Mouse (Mus musculus) midbrain, postnatal 0 days (tissue): ENCODE measurements around the gene Clec2l. TPM values are rescaled to one million over a fixed set of nuclear protein-coding genes. Genes with fewer than 3 reads are reported as not detected.

ENCODE experiments used
- ATAC-seq: fragments of 200-750 bp; cut with Nextera tagmentation; 2 replicates; pipeline ENCODE4 v1.8.0; 2017; ENCODE audit warnings: moderate number of reproducible peaks, mild to moderate bottlenecking, moderate TSS enrichment, moderate library complexity; ENCODE audit not compliant: low FRiP score
- DNase-seq: peaks from one replicate; pipeline ENCODE4 v3.0.0-alpha.2; 2015; ENCODE audit warnings: low spot score
- H3K27ac ChIP-seq: fragments of 300-500 bp; sonication (generic); 2 replicates; pipeline ENCODE4 v1.5.1; 2014; ENCODE audit warnings: low read depth, mild to moderate bottlenecking, low read length, mixed read lengths
- H3K27me3 ChIP-seq: fragments of 300-500 bp; sonication (generic); 2 replicates; pipeline ENCODE4 v1.6.1; 2014; ENCODE audit warnings: low read length, control low read depth, mixed read lengths; ENCODE audit not compliant: insufficient read depth
- H3K36me3 ChIP-seq: fragments of 300-500 bp; sonication (generic); 2 replicates; pipeline ENCODE4 v1.6.1; 2014; ENCODE audit warnings: low read length, control low read depth, mixed read lengths; ENCODE audit not compliant: insufficient read depth
- H3K4me1 ChIP-seq: fragments of 300-500 bp; sonication (generic); 2 replicates; pipeline ENCODE4 v1.6.1; 2014; ENCODE audit warnings: mild to moderate bottlenecking, control low read depth, antibody characterized with exemption, low read length, mixed read lengths; ENCODE audit not compliant: insufficient read depth
- H3K4me2 ChIP-seq: fragments of 300-500 bp; sonication (generic); 2 replicates; pipeline ENCODE4 v1.6.1; 2014; ENCODE audit warnings: low read depth, mild to moderate bottlenecking, low read length, mixed read lengths; ENCODE audit not compliant: poor library complexity, severe bottlenecking
- H3K4me3 ChIP-seq: fragments of 300-500 bp; sonication (generic); 2 replicates; pipeline ENCODE4 v1.5.1; 2014; ENCODE audit warnings: low read depth, mild to moderate bottlenecking, low read length, moderate library complexity
- H3K9ac ChIP-seq: fragments of 300-500 bp; sonication (generic); replicated peaks from 2 replicates; pipeline ENCODE4 v1.6.1; 2014; ENCODE audit warnings: mild to moderate bottlenecking, low read length, moderate library complexity, mixed read lengths; ENCODE audit not compliant: poor library complexity, severe bottlenecking
- H3K9me3 ChIP-seq: fragments of 300-500 bp; sonication (generic); 2 replicates; pipeline ENCODE4 v1.6.1; 2016; ENCODE audit warnings: low read length, control low read depth
- CTCF ChIP-seq: IDR thresholded peaks from 2 replicates; pipeline ENCODE4 v1.5.1; 2016; ENCODE audit warnings: antibody characterized with exemption, mild to moderate bottlenecking
- WGBS: fragments of 180-500 bp; shearing (Covaris S2); extraction: QIAGEN DNeasy Blood & Tissue Kit; methylation state at CpG from one replicate; pipeline ENCODE4 v1.1.7; 2014; 5-methylcytosine and 5-hydroxymethylcytosine counted together
- polyA plus RNA-seq: library from polyadenylated mRNA; unstranded; fragments of >200 nt; fragmentation: Nextera tagmentation; extraction: Ambion mirVana; gene quantifications from 2 replicates; pipeline ENCODE4 v1.2.1, GENCODE M21; 2015
- total RNA-seq: library from RNA; depleted of rRNA; stranded (reverse); fragments of >200 nt; gene quantifications from 2 replicates; pipeline ENCODE4 v1.2.3, GENCODE M21; 2014; rRNA removed

Gene Clec2l
- total and polyA plus RNA-seq, 2 experiments from 2014 or later = 49.2 to 123 TPM

DNA sequence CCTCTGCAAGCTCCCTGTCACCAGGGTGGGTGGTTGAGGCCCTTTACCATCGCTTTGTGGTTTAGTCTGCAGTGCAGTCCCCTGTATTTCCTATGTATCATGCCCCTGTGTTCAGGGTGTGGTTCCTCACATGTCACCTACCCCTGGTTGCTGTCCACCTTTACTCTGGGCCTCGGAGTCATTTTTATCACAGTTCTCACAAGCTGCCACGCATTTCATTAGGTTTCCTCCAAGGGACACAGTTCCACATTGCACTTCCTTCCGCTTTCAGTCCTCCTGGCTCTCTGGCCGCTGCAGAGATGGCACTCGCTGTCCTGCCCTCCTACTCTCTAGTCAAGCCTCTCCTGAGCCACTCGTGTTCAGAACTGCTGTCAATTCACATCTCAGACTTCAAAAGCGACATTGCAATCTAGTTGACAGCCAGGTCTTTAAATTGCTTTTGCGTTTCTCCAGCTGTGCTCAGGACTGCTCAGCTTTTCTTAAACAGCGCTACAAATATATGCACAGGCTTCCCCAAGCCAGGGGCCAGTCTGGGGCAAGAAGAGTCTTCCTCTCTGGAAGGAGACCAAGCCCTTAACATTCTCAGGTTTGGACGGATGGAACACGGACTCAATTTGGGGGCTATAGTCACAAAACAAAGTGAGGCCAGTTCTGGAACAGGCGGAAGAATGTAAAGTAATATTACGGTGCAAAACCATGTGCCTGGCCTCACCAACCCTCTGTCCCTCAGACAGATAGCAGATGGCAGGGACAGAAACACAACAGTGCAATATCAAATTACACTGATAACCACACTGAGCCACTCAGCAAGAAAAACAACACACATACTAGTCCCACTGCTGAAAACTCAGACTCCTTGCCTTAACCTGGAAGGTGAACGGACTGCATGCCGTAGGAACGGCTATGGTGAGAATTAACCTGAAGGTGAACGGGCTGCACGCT is 51.4 kb downstream of the Clec2l start:
- WGBS = 85% methylated on average over 19 of the region's 19 CpGs
- Histone ChIP-seq H3K36me3 (peaks cover 62% of the 10 kb centered on the region), H3K9me3 (no peaks in the 10 kb centered on the region)

DNA sequence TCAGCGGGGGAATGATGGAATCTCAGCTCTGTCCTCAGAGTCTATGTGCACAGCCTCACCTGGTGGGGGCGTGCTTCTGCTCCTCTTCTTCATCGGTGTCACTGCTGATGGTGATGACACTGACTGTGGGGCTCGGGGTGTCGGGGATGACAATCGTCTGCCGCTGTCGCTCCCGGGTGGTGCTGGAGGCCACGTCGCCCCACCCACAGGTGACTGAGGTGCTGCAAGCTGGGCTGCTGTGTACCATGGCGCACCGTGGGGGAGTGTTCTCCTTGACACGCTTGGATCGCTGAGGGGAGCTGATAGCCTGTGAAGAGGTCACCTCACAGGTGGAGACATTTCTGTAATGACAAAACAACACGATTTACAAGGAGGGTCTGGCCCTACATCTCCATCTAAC is 53.0 kb downstream of the Clec2l start:
- no peak for ATAC-seq
- no peak for TF ChIP-seq CTCF
- no peak overlapping the region for H3K4me2 ChIP-seq

More for the DNA sequence above, 51.4 kb downstream of the Clec2l start:
- Histone ChIP-seq H3K4me2 (no peak overlapping the region), H3K9ac (no peak overlapping the region), H3K4me3 (no peak overlapping the region), H3K27ac (no peak overlapping the region), H3K4me1 (no peaks in the 10 kb centered on the region), H3K27me3 (no peaks in the 10 kb centered on the region)
- ATAC-seq (no peak), DNase-seq (no peak)
- no peak for TF ChIP-seq CTCF

DNA sequence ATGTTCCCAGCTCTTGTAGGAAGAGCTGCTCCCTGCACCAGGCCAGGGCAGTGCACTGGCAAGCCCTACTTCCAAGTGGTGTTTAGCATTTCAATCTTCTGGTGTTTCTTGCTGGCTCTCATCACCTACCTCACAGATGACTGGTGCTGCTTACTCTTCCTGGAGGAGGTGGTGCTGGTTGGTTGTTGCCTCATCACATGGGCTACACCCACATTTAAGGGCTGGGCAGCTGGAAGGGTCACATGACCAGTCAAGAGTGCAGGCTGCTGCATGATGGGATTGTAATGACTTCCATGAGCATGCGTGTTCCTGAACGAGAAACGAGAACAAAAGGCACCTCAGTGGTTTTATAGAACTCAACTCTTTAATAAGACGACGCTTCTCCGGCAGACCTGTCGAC is 55.8 kb downstream of the Clec2l start:
- H3K27ac ChIP-seq = no peak overlapping the region
- no peak for TF ChIP-seq CTCF

More for the DNA sequence above, 53.0 kb downstream of the Clec2l start:
- no peak for DNase-seq
- Histone ChIP-seq H3K27me3 (no peaks in the 10 kb centered on the region), H3K27ac (no peak overlapping the region), H3K9me3 (no peaks in the 10 kb centered on the region), H3K4me1 (no peaks in the 10 kb centered on the region), H3K9ac (no peak overlapping the region), H3K4me3 (no peak overlapping the region), H3K36me3 (peaks cover 67% of the 10 kb centered on the region)
- 93% methylated on average over 16 of the region's 16 CpGs for WGBS

DNA sequence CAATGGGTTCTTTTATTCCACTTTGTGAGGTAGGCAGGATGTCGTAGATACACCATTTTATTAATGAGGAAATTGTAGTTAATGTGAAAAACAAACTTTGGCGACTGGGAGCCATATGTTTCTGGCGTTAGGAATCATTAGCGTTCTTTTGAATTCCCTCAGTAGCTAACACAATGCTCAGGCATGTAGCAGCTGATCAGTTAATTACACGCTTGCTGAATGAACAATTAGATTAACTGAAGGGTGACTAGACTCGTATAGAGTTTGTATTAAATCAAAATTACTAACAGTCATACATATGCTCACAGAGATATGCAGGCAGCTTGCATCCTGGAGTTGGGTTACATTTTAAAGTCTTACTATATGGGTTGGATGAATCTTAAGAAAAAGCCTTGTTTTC is 56.4 kb downstream of the Clec2l start:
- Histone ChIP-seq H3K27me3 (no peaks in the 10 kb centered on the region), H3K9ac (no peak overlapping the region), H3K27ac (no peak overlapping the region), H3K4me2 (no peak overlapping the region), H3K4me1 (no peaks in the 10 kb centered on the region), H3K4me3 (no peak overlapping the region), H3K9me3 (no peaks in the 10 kb centered on the region), H3K36me3 (peaks cover 48% of the 10 kb centered on the region)
- 39% methylated on average over 6 of the region's 6 CpGs for WGBS
- no peak for DNase-seq
- ATAC-seq = no peak
- no peak for TF ChIP-seq CTCF

More for the DNA sequence above, 55.8 kb downstream of the Clec2l start:
- H3K4me3 ChIP-seq = no peak overlapping the region
- no peaks in the 10 kb centered on the region for H3K4me1 ChIP-seq
- 91% methylated on average over 7 of the region's 7 CpGs for WGBS
- H3K27me3 ChIP-seq = no peaks in the 10 kb centered on the region
- H3K36me3 ChIP-seq = peaks cover 54% of the 10 kb centered on the region
- DNase-seq (no peak), ATAC-seq (no peak)
- H3K4me2 ChIP-seq = no peak overlapping the region
- no peak overlapping the region for H3K9ac ChIP-seq
- no peaks in the 10 kb centered on the region for H3K9me3 ChIP-seq

DNA sequence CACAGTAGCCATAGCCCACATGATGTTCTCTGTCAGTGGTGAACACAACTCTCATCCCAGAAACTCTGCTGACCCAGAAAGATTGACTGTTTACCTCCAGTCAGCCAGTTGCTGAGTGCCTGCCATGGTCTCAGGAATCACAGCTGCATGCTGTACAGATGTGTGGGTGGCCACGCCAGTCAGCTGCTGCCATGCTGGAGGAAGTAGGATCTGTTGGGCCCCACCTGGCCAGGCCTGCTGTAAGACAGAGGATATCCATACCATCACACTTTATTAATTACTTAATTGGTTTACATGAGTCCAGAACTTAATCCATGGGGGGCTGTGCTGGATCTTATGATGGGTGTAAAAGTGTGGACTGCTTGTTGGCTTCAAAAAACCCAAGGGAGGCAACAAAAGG is 58.5 kb downstream of the Clec2l start:
- H3K4me3 ChIP-seq = no peak overlapping the region
- H3K4me1 ChIP-seq = no peaks in the 10 kb centered on the region
- no peak overlapping the region for H3K9ac ChIP-seq
- no peaks in the 10 kb centered on the region for H3K9me3 ChIP-seq
- WGBS = 91% methylated on average over 1 of the region's 1 CpGs
- no peak overlapping the region for H3K4me2 ChIP-seq
- H3K36me3 ChIP-seq = peaks cover 27% of the 10 kb centered on the region
- no peak for TF ChIP-seq CTCF
- DNase-seq (no peak), ATAC-seq (no peak)
- no peak overlapping the region for H3K27ac ChIP-seq
- no peaks in the 10 kb centered on the region for H3K27me3 ChIP-seq

DNA sequence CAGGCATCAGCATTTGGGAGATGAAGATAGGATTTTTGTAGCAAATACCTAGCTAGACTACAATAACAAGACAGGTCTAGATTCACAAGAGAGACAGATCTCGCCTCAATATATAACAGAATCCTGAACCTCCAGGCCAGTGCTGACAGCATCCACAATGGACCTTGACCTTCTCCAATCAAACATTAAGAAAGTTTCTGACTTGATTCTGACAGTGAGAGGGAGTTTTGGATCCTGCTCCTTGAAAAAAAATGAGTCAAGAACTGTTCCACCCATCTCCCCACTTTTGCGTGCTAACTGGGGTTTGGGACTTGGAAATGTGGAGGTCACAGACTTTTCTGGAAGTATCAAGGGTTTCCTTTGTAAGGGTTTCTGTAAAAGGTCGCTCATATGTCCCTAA is 62.6 kb downstream of the Clec2l start:
- WGBS = 94% methylated on average over 3 of the region's 3 CpGs
- no peak for ATAC-seq
- H3K4me2 ChIP-seq = no peak overlapping the region

More for the DNA sequence above, 62.6 kb downstream of the Clec2l start:
- H3K27ac ChIP-seq = no peak overlapping the region
- H3K9me3 ChIP-seq = no peaks in the 10 kb centered on the region
- H3K27me3 ChIP-seq = no peaks in the 10 kb centered on the region
- H3K9ac ChIP-seq = no peak overlapping the region
- H3K36me3 ChIP-seq = peaks cover 5% of the 10 kb centered on the region
- H3K4me3 ChIP-seq = no peak overlapping the region
- no peak for TF ChIP-seq CTCF
- no peaks in the 10 kb centered on the region for H3K4me1 ChIP-seq
- DNase-seq = no peak

Other genes starting within 250 kb of the Clec2l start
- 24.0 and 32.5 TPM in 2 replicates for gene Ubn2, start 229.1 kb upstream of the Clec2l start, total RNA-seq
- gene Ubn2, start 229.1 kb upstream of the Clec2l start, polyA plus RNA-seq = 10.4 and 13.5 TPM in 2 replicates
- 48.3 and 48.4 TPM in 2 replicates for gene Fmc1, start 129.6 kb upstream of the Clec2l start, total RNA-seq
- 226 and 228 TPM in 2 replicates for gene Fmc1, start 129.6 kb upstream of the Clec2l start, polyA plus RNA-seq
- 51.5 and 88.0 TPM in 2 replicates for gene Luc7l2, start 111.7 kb upstream of the Clec2l start, total RNA-seq
- gene Luc7l2, start 111.7 kb upstream of the Clec2l start, polyA plus RNA-seq = 26.2 and 40.3 TPM in 2 replicates
- gene Klrg2, start 25.8 kb upstream of the Clec2l start, total RNA-seq = 0.22 and 0.90 TPM in 2 replicates
- gene Klrg2, start 25.8 kb upstream of the Clec2l start, polyA plus RNA-seq = 0.21 and 0.37 TPM in 2 replicates
- 1.8 and 3.1 TPM in 2 replicates for gene Tbxas1, start 212.3 kb downstream of the Clec2l start, total RNA-seq
- gene Tbxas1, start 212.3 kb downstream of the Clec2l start, polyA plus RNA-seq = 1.4 and 2.2 TPM in 2 replicates
- 64.7 and 71.0 TPM in 2 replicates for gene Hipk2, start 213.1 kb downstream of the Clec2l start, total RNA-seq
- gene Hipk2, start 213.1 kb downstream of the Clec2l start, polyA plus RNA-seq = 22.0 and 24.3 TPM in 2 replicates